Mouse (Mus musculus): ENCODE measurements at regions not wholly inside any gene's neighbourhood (a gene's known extent, or its start where the extent isn't known, plus 50 kb on each side); places are given as distances from the start of the nearest gene placed in this dataset.
A peak's percentile ranks its signal among the peaks of the same experiment; 100 is the strongest.

DNA sequence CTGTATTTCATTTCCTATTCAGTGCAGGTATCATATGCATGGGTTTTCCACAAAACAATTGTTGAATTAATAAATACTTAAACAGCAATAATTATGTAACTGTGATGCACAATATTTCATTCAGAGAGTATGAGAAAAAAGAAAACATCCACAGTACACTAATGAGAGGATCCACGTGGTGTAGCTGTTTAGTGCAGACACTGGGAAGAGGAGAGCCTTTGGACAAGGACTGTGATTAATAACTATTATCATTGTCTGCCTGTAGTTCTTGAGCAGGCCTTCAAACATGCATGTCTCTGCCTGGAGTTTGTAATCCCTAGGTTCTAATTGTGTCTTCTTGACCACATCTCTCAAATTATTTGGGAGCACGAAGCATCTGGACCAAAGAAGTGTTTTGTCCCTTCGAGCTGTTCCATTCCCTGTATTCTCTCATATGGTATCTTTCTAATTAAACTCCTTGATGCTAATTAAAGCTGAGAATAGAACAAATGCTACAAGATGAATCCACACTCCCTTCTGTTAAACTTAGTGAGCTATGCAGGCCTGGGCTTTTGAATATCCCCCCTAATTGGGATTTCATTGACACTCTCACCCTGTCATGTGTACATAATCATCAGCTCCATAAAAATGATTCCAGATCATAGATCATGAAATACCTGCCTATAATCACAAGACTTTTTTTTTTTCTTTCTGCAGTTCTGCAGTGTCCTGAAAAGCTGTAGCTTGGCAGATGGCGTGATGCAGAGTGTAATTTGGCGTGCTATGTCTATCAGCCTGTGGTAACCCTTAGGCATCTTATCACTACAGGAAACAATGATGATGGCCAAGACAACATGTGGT lies 1208.9 kb upstream of the G6pd2 start:
- H3K9me3 ChIP-seq (ENCODE audit: control insufficient read depth, low read length), result no peaks in the 10 kb centered on the region
- no peak overlapping the region for H3K4me3 ChIP-seq (ENCODE audit: low read length)
- no peaks in the 10 kb centered on the region for H3K27me3 ChIP-seq (replicated peaks; ENCODE audit: control insufficient read depth, insufficient read depth, low read length)
- H3K27ac ChIP-seq (ENCODE audit: low read depth, low read length), result 0 out of 2 replicates have a peak overlapping the region, but pooled peaks have one; percentile 23
- H3K9ac ChIP-seq (ENCODE audit: low read depth, low read length), result no peak overlapping the region
- H3K4me2 ChIP-seq (ENCODE audit: low read length), result no peak overlapping the region
- no peaks in the 10 kb centered on the region for H3K4me1 ChIP-seq (ENCODE audit: control insufficient read depth, insufficient read depth, low read depth, low read length)
- WGBS, result 47% methylated on average over 5 of the region's 5 CpGs
- H3K36me3 ChIP-seq (ENCODE audit: control insufficient read depth, insufficient read depth, low read length), result no peaks in the 10 kb centered on the region
- peak; percentile 99 for ATAC-seq

DNA sequence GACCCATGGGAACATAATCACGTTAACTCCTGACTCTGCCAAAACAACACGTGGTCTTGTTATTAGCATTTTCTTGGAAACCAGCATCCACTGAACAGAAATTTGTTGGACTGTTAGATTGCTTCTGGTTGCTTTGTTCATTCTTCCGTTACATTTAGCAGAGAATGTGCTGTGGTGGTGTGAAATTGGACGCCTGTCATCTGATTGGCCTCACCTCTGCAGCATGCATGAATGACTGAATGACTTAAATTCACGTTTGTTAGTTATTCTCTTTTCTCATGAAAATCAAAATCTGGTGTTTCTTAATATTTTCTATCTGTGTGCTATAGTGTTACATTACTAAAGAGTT lies 1208.3 kb upstream of the G6pd2 start:
- no peaks in the 10 kb centered on the region for H3K4me1 ChIP-seq (ENCODE audit: control insufficient read depth, insufficient read depth, low read depth, low read length)
- no peak overlapping the region for H3K9ac ChIP-seq (ENCODE audit: low read depth, low read length)
- 39% methylated on average over 5 of the region's 5 CpGs for WGBS
- H3K36me3 ChIP-seq (ENCODE audit: control insufficient read depth, insufficient read depth, low read length), result no peaks in the 10 kb centered on the region
- no peaks in the 10 kb centered on the region for H3K27me3 ChIP-seq (replicated peaks; ENCODE audit: control insufficient read depth, insufficient read depth, low read length)
- no peak overlapping the region for H3K27ac ChIP-seq (ENCODE audit: low read depth, low read length)
- peak; percentile 93 for ATAC-seq
- H3K9me3 ChIP-seq (ENCODE audit: control insufficient read depth, low read length), result no peaks in the 10 kb centered on the region
- H3K4me3 ChIP-seq (ENCODE audit: low read length), result no peak overlapping the region
- H3K4me2 ChIP-seq (ENCODE audit: low read length), result no peak overlapping the region

- Histone ChIP-seq H3K4me2 (ENCODE audit: low read length) (no peak overlapping the region), H3K9ac (ENCODE audit: low read depth, low read length) (no peak overlapping the region), H3K4me3 (ENCODE audit: low read length) (no peak overlapping the region), H3K36me3 (ENCODE audit: control insufficient read depth, insufficient read depth, low read length) (no peaks in the 10 kb centered on the region), H3K27ac (ENCODE audit: low read depth, low read length) (peak overlapping the region; percentile 17; the same call in 1 of the 2 replicates), H3K27me3 (replicated peaks; ENCODE audit: control insufficient read depth, insufficient read depth, low read length) (no peaks in the 10 kb centered on the region), H3K9me3 (ENCODE audit: control insufficient read depth, low read length) (no peaks in the 10 kb centered on the region), H3K4me1 (ENCODE audit: control insufficient read depth, insufficient read depth, low read depth, low read length) (no peaks in the 10 kb centered on the region)
- ATAC-seq, result no peak; the same call in 1 of the 2 replicates
- 28% methylated on average over 4 of the region's 4 CpGs for WGBS
These were observed 1199.5 kb upstream of the G6pd2 start for GRCm38 (mm10) chr5:60608943-60609614.

All from hindbrain, embryonic 16.5 days (tissue).